12 mouse cellular contexts compared by ENCODE assay signal in genomic region chr15:103376837-103377269, GRCm38 (mm10). TPM values are rescaled to one million over a fixed set of nuclear protein-coding genes. Genes with fewer than 3 reads are reported as not detected.
DNase-seq lines count a peak whose midpoint lies in the region; ATAC-seq lines count a peak whose summit lies in the region.
"Had no signal": no experiment of that assay in that cellular context is flagged by ENCODE, and none has a peak within 500 bp of the region (broad histone marks: within the 10 kb centered on the region; RNA-seq: fewer than 3 reads in every experiment).

No protein-coding gene starts in this region.

- H3K9me3 ChIP-seq in hindbrain, embryonic 10.5 days: no peaks in the 10 kb centered on the region
- no peaks in the 10 kb centered on the region for H3K9me3 ChIP-seq in hindbrain, embryonic 13.5 days
- no peaks in the 10 kb centered on the region for H3K9me3 ChIP-seq in embryonic facial prominence, embryonic 12.5 days
- H3K9me3 ChIP-seq in intestine, embryonic 16.5 days (ENCODE audit: control insufficient read depth, low read length): no peaks in the 10 kb centered on the region
- H3K9me3 ChIP-seq: hindbrain, embryonic 15.5 days; midbrain, embryonic 10.5 days had no signal

- H3K4me1 ChIP-seq in hindbrain, embryonic 10.5 days (replicated peaks): peaks cover 18% of the 10 kb centered on the region
- peaks cover 19% of the 10 kb centered on the region for H3K4me1 ChIP-seq in hindbrain, embryonic 13.5 days (replicated peaks)
- peaks cover 19% of the 10 kb centered on the region for H3K4me1 ChIP-seq in embryonic facial prominence, embryonic 12.5 days
- peaks cover 5% of the 10 kb centered on the region for H3K4me1 ChIP-seq in intestine, embryonic 16.5 days (ENCODE audit: control insufficient read depth, insufficient read depth, low read length)

- no peak for ATAC-seq in hindbrain, embryonic 13.5 days (ENCODE audit: low FRiP score)
- no peak for ATAC-seq in embryonic facial prominence, embryonic 12.5 days (ENCODE audit: insufficient number of reproducible peaks, insufficient read depth, low FRiP score, low TSS enrichment)
- ATAC-seq in intestine, embryonic 16.5 days: peak; percentile 54
- peak; percentile 33; the same call in 1 of the 2 replicates for ATAC-seq in megakaryocyte, adult 5-6 weeks (ENCODE audit: poor library complexity, severe bottlenecking)

- no peak overlapping the region for H3K4me2 ChIP-seq in hindbrain, embryonic 13.5 days
- H3K4me2 ChIP-seq in embryonic facial prominence, embryonic 12.5 days (replicated peaks): no peak overlapping the region
- H3K4me2 ChIP-seq in intestine, embryonic 16.5 days (ENCODE audit: low read depth, low read length): no peak overlapping the region
- H3K4me2 ChIP-seq: hindbrain, embryonic 15.5 days had no signal

- no peak overlapping the region for H3K4me3 ChIP-seq in hindbrain, embryonic 10.5 days
- H3K4me3 ChIP-seq in hindbrain, embryonic 13.5 days: no peak overlapping the region
- no peak overlapping the region for H3K4me3 ChIP-seq in embryonic facial prominence, embryonic 12.5 days
- no peak overlapping the region for H3K4me3 ChIP-seq in intestine, embryonic 16.5 days (ENCODE audit: low read length)
- H3K4me3 ChIP-seq: erythroblast, embryonic 14.5 days; hindbrain, embryonic 15.5 days; midbrain, embryonic 10.5 days had no signal

- no peak overlapping the region for H3K9ac ChIP-seq in hindbrain, embryonic 13.5 days
- no peak overlapping the region for H3K9ac ChIP-seq in embryonic facial prominence, embryonic 12.5 days
- H3K9ac ChIP-seq in intestine, embryonic 16.5 days (ENCODE audit: low read depth, low read length): no peak overlapping the region
- H3K9ac ChIP-seq: hindbrain, embryonic 15.5 days had no signal

- peak overlapping the region; percentile 9; the same call in 1 of the 2 replicates for H3K27ac ChIP-seq in hindbrain, embryonic 10.5 days
- H3K27ac ChIP-seq in hindbrain, embryonic 13.5 days: no peak overlapping the region
- peak overlapping the region; percentile 36; the same call in 1 of the 2 replicates for H3K27ac ChIP-seq in embryonic facial prominence, embryonic 12.5 days
- peak overlapping the region; percentile 71 for H3K27ac ChIP-seq in intestine, embryonic 16.5 days (ENCODE audit: low read length)
- H3K27ac ChIP-seq: hindbrain, embryonic 15.5 days; midbrain, embryonic 10.5 days had no signal

- no peak for DNase-seq in hindbrain, embryonic 10.5 days (ENCODE audit: low spot score)
- no peak for DNase-seq in spleen, adult 18-20 months
- DNase-seq in right cerebral cortex, postnatal 25 days: no peak
- no peak for DNase-seq in ovary, postnatal 36 days (ENCODE audit: low spot score)
- DNase-seq: right cerebral cortex, postnatal 14 days had no signal

- WGBS in hindbrain, embryonic 10.5 days: 69% methylated on average over 8 of the region's 8 CpGs
- 72% methylated on average over 8 of the region's 8 CpGs for WGBS in hindbrain, embryonic 13.5 days
- 58% methylated on average over 8 of the region's 8 CpGs for WGBS in embryonic facial prominence, embryonic 12.5 days
- WGBS in intestine, embryonic 16.5 days: 44% methylated on average over 8 of the region's 8 CpGs

- H3K27me3 ChIP-seq in hindbrain, embryonic 10.5 days (ENCODE audit: insufficient read depth, poor library complexity, severe bottlenecking): no peaks in the 10 kb centered on the region
- no peaks in the 10 kb centered on the region for H3K27me3 ChIP-seq in hindbrain, embryonic 13.5 days
- no peaks in the 10 kb centered on the region for H3K27me3 ChIP-seq in embryonic facial prominence, embryonic 12.5 days
- H3K27me3 ChIP-seq in intestine, embryonic 16.5 days (replicated peaks; ENCODE audit: control insufficient read depth, insufficient read depth, low read length): no peaks in the 10 kb centered on the region
- H3K27me3 ChIP-seq: hindbrain, embryonic 15.5 days had no signal

- no peaks in the 10 kb centered on the region for H3K36me3 ChIP-seq in hindbrain, embryonic 10.5 days
- no peaks in the 10 kb centered on the region for H3K36me3 ChIP-seq in hindbrain, embryonic 13.5 days
- H3K36me3 ChIP-seq in embryonic facial prominence, embryonic 12.5 days: no peaks in the 10 kb centered on the region
- no peaks in the 10 kb centered on the region for H3K36me3 ChIP-seq in intestine, embryonic 16.5 days (ENCODE audit: control insufficient read depth, insufficient read depth, low read length)
- H3K36me3 ChIP-seq: hindbrain, embryonic 15.5 days; midbrain, embryonic 10.5 days had no signal

RNA-seq across cellular contexts. Expression of gene Itga5, which starts 10.3 kb away (rescaled TPM):
- 23.5 and 23.8 TPM in 2 replicates for polyA plus RNA-seq in hindbrain, embryonic 10.5 days (2016; fragmentation: Nextera tagmentation; extraction: Ambion mirVana)
- 8.6 and 8.9 TPM in 2 replicates for polyA plus RNA-seq in hindbrain, embryonic 13.5 days (2015; fragmentation: Nextera tagmentation; extraction: Ambion mirVana)
- 49.4 and 50.9 TPM in 2 replicates for polyA plus RNA-seq in embryonic facial prominence, embryonic 12.5 days (2016; fragmentation: Nextera tagmentation; extraction: Ambion mirVana)
- 40.3 and 43.0 TPM in 2 replicates for polyA plus RNA-seq in intestine, embryonic 16.5 days (2015; fragmentation: Nextera tagmentation; extraction: Ambion mirVana)
- 18.4 and 21.4 TPM in 2 replicates for total RNA-seq in megakaryocyte, adult 5-6 weeks (2015)
- 8.3 and 9.5 TPM in 2 replicates for total RNA-seq in megakaryocyte, adult 5-6 weeks (2017)

RNA-seq across cellular contexts. Expression of gene Zfp385a, which starts 37.0 kb away (rescaled TPM):
- polyA plus RNA-seq in hindbrain, embryonic 10.5 days (2016; fragmentation: Nextera tagmentation; extraction: Ambion mirVana): 24.9 and 26.3 TPM in 2 replicates
- 18.6 and 19.9 TPM in 2 replicates for polyA plus RNA-seq in hindbrain, embryonic 13.5 days (2015; fragmentation: Nextera tagmentation; extraction: Ambion mirVana)
- polyA plus RNA-seq in embryonic facial prominence, embryonic 12.5 days (2016; fragmentation: Nextera tagmentation; extraction: Ambion mirVana): 12.6 and 14.5 TPM in 2 replicates
- 3.6 and 4.1 TPM in 2 replicates for polyA plus RNA-seq in intestine, embryonic 16.5 days (2015; fragmentation: Nextera tagmentation; extraction: Ambion mirVana)
- 35.8 and 40.1 TPM in 2 replicates for total RNA-seq in megakaryocyte, adult 5-6 weeks (2015)
- total RNA-seq in megakaryocyte, adult 5-6 weeks (2017): 6.8 and 9.4 TPM in 2 replicates

RNA-seq across cellular contexts. Expression of gene Gtsf1, which starts 53.4 kb away (rescaled TPM):
- polyA plus RNA-seq in hindbrain, embryonic 10.5 days (2016; fragmentation: Nextera tagmentation; extraction: Ambion mirVana): not detected in 2 replicates
- not detected in 2 replicates for polyA plus RNA-seq in hindbrain, embryonic 13.5 days (2015; fragmentation: Nextera tagmentation; extraction: Ambion mirVana)
- not detected in 2 replicates for polyA plus RNA-seq in embryonic facial prominence, embryonic 12.5 days (2016; fragmentation: Nextera tagmentation; extraction: Ambion mirVana)
- not detected in 2 replicates for polyA plus RNA-seq in intestine, embryonic 16.5 days (2015; fragmentation: Nextera tagmentation; extraction: Ambion mirVana)
- total RNA-seq in megakaryocyte, adult 5-6 weeks (2015): 4.4 and 6.8 TPM in 2 replicates
- 1.3 and 1.5 TPM in 2 replicates for total RNA-seq in megakaryocyte, adult 5-6 weeks (2017)
- polyA plus RNA-seq: erythroblast, embryonic 14.5 days; hindbrain, embryonic 15.5 days; midbrain, embryonic 10.5 days had no signal

Comparison
In these comparisons a context has a peak if more than half of its experiments do, and no peak if none do; other contexts are left out.
1. ATAC-seq: peak in intestine, embryonic 16.5 days (single experiment) and megakaryocyte, adult 5-6 weeks (single experiment); none in hindbrain, embryonic 13.5 days (single experiment) and embryonic facial prominence, embryonic 12.5 days (single experiment).